Mouse (Mus musculus) limb, embryonic 13.5 days (tissue): ENCODE measurements around the gene Sirt3. TPM values are rescaled to one million over a fixed set of nuclear protein-coding genes. Genes with fewer than 3 reads are reported as not detected.

Experiments
- ATAC-seq: fragments of 200-750 bp; cut with Nextera tagmentation; 2 replicates; pipeline ENCODE4 v1.8.0; 2017; ENCODE audit warnings: low read depth, moderate number of reproducible peaks, moderate TSS enrichment; ENCODE audit not compliant: low FRiP score
- H3K27ac ChIP-seq: fragments of 300-500 bp; sonication (generic); 2 replicates; pipeline ENCODE4 v1.5.1; 2015; ENCODE audit warnings: inconsistent platforms, mild to moderate bottlenecking, moderate library complexity
- H3K27me3 ChIP-seq: fragments of 300-500 bp; sonication (generic); 2 replicates; pipeline ENCODE4 v1.6.1; 2015; ENCODE audit warnings: mild to moderate bottlenecking, inconsistent platforms
- H3K36me3 ChIP-seq: fragments of 300-500 bp; sonication (generic); 2 replicates; pipeline ENCODE4 v1.6.1; 2015; ENCODE audit warnings: inconsistent platforms, mild to moderate bottlenecking, moderate library complexity
- H3K4me1 ChIP-seq: fragments of 300-500 bp; sonication (generic); 2 replicates; pipeline ENCODE4 v1.6.1; 2015; ENCODE audit warnings: inconsistent platforms
- H3K4me2 ChIP-seq: fragments of 300-500 bp; sonication (generic); replicated peaks from 2 replicates; pipeline ENCODE4 v1.6.1; 2015; ENCODE audit warnings: inconsistent platforms, mild to moderate bottlenecking, moderate library complexity
- H3K4me3 ChIP-seq: fragments of 300-500 bp; sonication (generic); 2 replicates; pipeline ENCODE4 v1.5.1; 2015; ENCODE audit warnings: moderate library complexity, mild to moderate bottlenecking, inconsistent platforms
- H3K9ac ChIP-seq: fragments of 300-500 bp; sonication (generic); 2 replicates; pipeline ENCODE4 v1.6.1; 2015; ENCODE audit warnings: mild to moderate bottlenecking, inconsistent platforms
- H3K9me3 ChIP-seq: fragments of 300-500 bp; sonication (generic); 2 replicates; pipeline ENCODE4 v1.6.1; 2016; ENCODE audit warnings: inconsistent platforms
- WGBS: fragments of 180-500 bp; shearing (Covaris S2); methylation state at CpG from one replicate; pipeline ENCODE4 v1.1.7; 2015; 5-methylcytosine and 5-hydroxymethylcytosine counted together
- polyA plus RNA-seq: library from polyadenylated mRNA; unstranded; fragments of >200 nt; fragmentation: Nextera tagmentation; extraction: Ambion mirVana; gene quantifications from 2 replicates; pipeline ENCODE4 v1.2.1, GENCODE M21; 2015

Gene Sirt3
- polyA plus RNA-seq, 1 experiment from 2014 or later = 30.1 TPM

GRCm38 (mm10) chr7:140908634-140909107 is 26.6 kb upstream of the Sirt3 start:
- Histone ChIP-seq H3K4me1 (peaks cover 3% of the 10 kb centered on the region), H3K4me2 (peak overlapping the region; percentile 75), H3K27me3 (no peaks in the 10 kb centered on the region), H3K9ac (peak overlapping the region; percentile 57), H3K27ac (no peak overlapping the region), H3K36me3 (no peaks in the 10 kb centered on the region), H3K9me3 (no peaks in the 10 kb centered on the region), H3K4me3 (peak overlapping the region; percentile 44)
- WGBS = 1% methylated on average over 19 of the region's 19 CpGs
- ATAC-seq = peak; percentile 70; the same call in 1 of the 2 replicates

DNA sequence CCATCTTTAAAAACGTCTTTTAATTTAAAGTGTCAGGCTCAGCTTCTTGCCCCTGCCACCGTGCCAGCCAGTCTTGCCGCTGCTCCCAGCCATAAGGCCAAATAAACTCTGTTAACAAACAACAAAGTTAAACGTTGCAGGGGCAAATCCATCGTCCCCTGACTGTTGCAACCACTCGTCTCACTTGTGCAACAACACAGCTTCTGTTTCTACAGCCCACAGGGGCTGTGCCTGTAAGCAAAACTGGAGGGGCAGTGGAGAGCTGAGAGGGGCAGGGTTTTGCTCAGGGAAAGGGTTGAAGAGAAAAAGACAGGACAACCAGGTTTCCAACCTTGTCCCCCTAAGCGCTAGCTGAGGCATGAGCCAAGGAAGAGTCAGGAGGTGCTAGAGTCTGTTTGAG is 26.1 kb upstream of the Sirt3 start:
- ATAC-seq = no peak
- H3K4me1 ChIP-seq = peaks cover 7% of the 10 kb centered on the region
- H3K27ac ChIP-seq = no peak overlapping the region
- H3K36me3 ChIP-seq = no peaks in the 10 kb centered on the region
- 48% methylated on average over 7 of the region's 7 CpGs for WGBS
- no peaks in the 10 kb centered on the region for H3K27me3 ChIP-seq
- no peak overlapping the region for H3K9ac ChIP-seq
- peak overlapping the region; percentile 44; the same call in 1 of the 2 replicates for H3K4me3 ChIP-seq
- no peaks in the 10 kb centered on the region for H3K9me3 ChIP-seq
- peak overlapping the region; percentile 75 for H3K4me2 ChIP-seq

GRCm38 (mm10) chr7:140907697-140908096 is 25.6 kb upstream of the Sirt3 start:
- H3K27ac ChIP-seq = no peak overlapping the region
- H3K9ac ChIP-seq = no peak overlapping the region
- no peaks in the 10 kb centered on the region for H3K9me3 ChIP-seq
- WGBS = 85% methylated on average over 7 of the region's 7 CpGs
- no peak for ATAC-seq
- no peaks in the 10 kb centered on the region for H3K27me3 ChIP-seq
- no peaks in the 10 kb centered on the region for H3K36me3 ChIP-seq
- H3K4me1 ChIP-seq = peaks cover 9% of the 10 kb centered on the region
- no peak overlapping the region for H3K4me3 ChIP-seq
- no peak overlapping the region for H3K4me2 ChIP-seq

DNA sequence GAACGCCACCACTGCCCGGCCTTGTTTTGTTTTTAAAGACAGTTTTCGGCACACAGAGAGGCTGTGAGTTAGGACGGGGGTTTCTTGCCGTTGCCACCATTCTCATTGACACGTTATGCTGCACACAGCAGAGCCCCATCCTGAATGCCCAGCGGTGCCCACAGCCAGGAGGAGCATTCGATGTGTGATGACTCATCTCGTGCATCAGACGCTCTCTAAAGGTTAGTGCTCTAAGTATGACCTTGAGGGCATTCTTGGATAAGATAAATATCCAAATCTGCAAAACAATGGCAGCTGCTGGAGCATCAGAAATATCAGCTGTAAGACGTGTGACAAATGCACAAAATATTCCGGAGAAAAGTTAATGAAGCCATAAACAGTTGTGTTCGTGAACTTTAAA is 25.0 kb upstream of the Sirt3 start:
- 85% methylated on average over 13 of the region's 13 CpGs for WGBS

DNA sequence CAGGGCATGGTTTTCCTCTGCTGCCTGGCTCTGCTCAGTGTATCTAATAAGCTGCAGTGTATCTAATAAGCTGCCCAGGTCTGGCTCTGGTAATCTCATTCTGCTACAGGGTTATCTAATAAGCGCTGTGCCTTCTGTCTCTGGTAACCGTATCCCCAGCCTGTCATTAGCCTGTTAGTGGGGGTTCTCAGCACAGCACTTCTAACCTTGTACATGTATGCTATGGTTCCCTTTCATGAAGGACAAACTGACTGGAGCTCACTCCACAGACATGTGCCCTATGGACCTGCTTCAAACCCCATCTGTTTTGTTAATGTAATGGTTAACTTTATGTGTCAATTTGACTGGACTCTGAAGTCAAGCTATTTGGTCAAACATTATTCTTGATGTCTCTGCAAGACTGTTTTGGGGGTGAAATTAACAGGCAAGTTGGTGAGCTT is 23.6 kb upstream of the Sirt3 start:
- no peak for ATAC-seq
- 76% methylated on average over 2 of the region's 2 CpGs for WGBS
- H3K9me3 ChIP-seq = no peaks in the 10 kb centered on the region

More for the DNA sequence above, 25.0 kb upstream of the Sirt3 start:
- no peak for ATAC-seq
- Histone ChIP-seq H3K27me3 (no peaks in the 10 kb centered on the region), H3K4me1 (peaks cover 9% of the 10 kb centered on the region), H3K4me3 (no peak overlapping the region), H3K36me3 (no peaks in the 10 kb centered on the region), H3K4me2 (no peak overlapping the region), H3K27ac (no peak overlapping the region), H3K9ac (no peak overlapping the region), H3K9me3 (no peaks in the 10 kb centered on the region)

DNA sequence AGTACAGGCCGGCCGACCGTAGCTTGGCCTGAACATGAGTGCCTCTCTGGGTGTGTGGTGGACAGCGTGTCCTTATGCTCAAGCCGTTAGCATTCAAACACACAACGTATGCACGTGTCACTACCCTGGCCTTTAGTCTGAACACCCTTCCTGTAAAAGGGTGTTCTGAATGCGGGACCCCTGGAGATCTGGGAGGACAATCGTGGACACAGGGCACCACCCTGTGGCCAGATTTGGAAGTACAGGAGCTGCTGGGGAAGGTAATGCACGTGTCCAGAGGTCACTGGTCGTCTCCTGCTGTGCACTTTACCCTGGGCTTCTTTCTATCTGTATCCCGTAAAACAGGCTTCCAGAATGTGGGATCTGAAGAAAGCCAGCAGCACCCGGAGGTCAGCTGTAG is 21.1 kb upstream of the Sirt3 start:
- H3K9me3 ChIP-seq = no peaks in the 10 kb centered on the region
- H3K27ac ChIP-seq = no peak overlapping the region
- no peaks in the 10 kb centered on the region for H3K27me3 ChIP-seq
- 25% methylated on average over 13 of the region's 13 CpGs for WGBS
- no peak overlapping the region for H3K4me2 ChIP-seq
- peak overlapping the region; percentile 53; the same call in 1 of the 2 replicates for H3K9ac ChIP-seq
- peak; percentile 49; the same call in 1 of the 2 replicates for ATAC-seq
- no peak overlapping the region for H3K4me3 ChIP-seq
- peaks cover 10% of the 10 kb centered on the region; the same call in 1 of the 2 replicates for H3K4me1 ChIP-seq
- peaks cover 13% of the 10 kb centered on the region for H3K36me3 ChIP-seq

More for the DNA sequence above, 23.6 kb upstream of the Sirt3 start:
- Histone ChIP-seq H3K4me1 (peaks cover 13% of the 10 kb centered on the region), H3K27ac (no peak overlapping the region), H3K9ac (no peak overlapping the region), H3K4me2 (no peak overlapping the region), H3K36me3 (no peaks in the 10 kb centered on the region), H3K27me3 (no peaks in the 10 kb centered on the region), H3K4me3 (no peak overlapping the region)

DNA sequence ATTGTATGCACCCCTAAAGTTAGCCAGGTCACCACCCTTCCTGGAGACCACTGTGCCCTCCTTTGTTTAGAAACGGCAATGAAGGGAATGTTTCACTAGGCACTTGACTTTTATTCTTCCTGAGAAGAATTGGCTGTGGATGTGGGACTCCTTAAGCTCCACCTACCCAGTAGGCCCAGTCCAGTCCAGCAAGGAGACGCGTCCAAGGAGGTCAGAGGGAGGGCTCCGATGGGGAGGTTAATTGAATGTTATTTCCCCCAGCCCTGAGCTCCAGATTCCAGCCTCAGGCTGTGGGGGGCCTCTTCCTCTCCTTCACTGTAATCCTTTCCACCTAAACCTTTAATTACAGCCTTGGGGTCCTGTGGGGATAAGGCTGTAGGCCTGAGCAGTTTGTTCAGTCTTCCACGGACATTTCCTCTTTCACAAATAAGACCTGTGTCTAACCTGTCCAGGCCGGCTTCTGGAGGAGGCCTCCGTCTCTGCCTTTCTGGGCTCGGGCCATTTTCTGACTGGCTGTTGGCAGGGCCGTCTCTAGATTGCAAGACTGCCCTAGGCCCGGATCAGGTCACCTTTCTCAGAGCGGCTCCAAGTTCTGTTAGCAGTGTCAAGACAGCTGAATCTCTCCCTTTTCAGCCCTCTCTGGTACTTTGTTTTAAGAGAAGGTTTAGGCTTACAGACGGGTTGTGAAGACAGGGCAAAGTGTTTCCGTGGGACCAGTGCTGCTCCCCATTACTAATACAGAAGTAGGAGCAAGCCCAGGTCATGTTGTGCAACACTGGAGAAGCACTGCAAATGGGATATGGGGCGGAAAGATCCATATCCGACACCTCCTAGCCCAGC is 20.1 kb upstream of the Sirt3 start:
- no peak overlapping the region for H3K4me3 ChIP-seq
- H3K9me3 ChIP-seq = no peaks in the 10 kb centered on the region
- peaks cover 22% of the 10 kb centered on the region for H3K36me3 ChIP-seq
- no peak overlapping the region for H3K27ac ChIP-seq
- peak overlapping the region; percentile 31; the same call in 1 of the 2 replicates for H3K9ac ChIP-seq
- WGBS = 57% methylated on average over 15 of the region's 15 CpGs
- H3K4me1 ChIP-seq = peaks cover 10% of the 10 kb centered on the region; the same call in 1 of the 2 replicates
- H3K27me3 ChIP-seq = no peaks in the 10 kb centered on the region
- no peak for ATAC-seq
- no peak overlapping the region for H3K4me2 ChIP-seq

DNA sequence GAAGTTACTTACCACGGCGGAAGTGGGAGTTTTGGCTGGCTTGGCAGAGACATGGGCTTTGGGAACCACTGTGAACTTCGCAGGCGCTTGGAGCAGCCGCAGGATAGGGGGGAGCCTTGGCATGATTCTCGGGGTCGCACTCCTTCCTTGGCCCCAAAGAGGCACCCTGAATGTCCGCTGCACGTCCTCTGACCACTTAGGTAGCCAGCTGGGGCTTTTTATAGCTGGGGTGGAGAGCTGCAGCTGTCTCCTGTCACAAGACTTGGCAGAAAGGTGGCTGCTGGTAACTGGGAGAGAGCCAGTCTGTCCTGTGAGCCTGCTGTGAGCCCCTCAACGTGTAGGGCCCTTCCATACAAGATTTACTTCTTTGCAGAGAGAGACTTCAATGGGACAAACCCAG is 18.1 kb upstream of the Sirt3 start, which contains the start of gene Cox8b:
Gene Cox8b, minus strand, starts transcription at position 227 of the 400 bp plus-strand sequence.
- WGBS = 73% methylated on average over 10 of the region's 10 CpGs
- Histone ChIP-seq H3K9me3 (no peaks in the 10 kb centered on the region), H3K4me3 (no peak within 1 kb of the TSS), H3K36me3 (peaks cover 40% of the 10 kb centered on the region), H3K9ac (no peak within 1 kb of the TSS), H3K4me2 (no peak within 1 kb of the TSS), H3K4me1 (peaks cover 10% of the 10 kb centered on the region; the same call in 1 of the 2 replicates), H3K27me3 (no peaks in the 10 kb centered on the region), H3K27ac (no peak within 1 kb of the TSS)
- no peak for ATAC-seq

- no peak for ATAC-seq
- H3K36me3 ChIP-seq = peaks cover 49% of the 10 kb centered on the region
- no peak overlapping the region for H3K27ac ChIP-seq
- H3K9ac ChIP-seq = no peak overlapping the region
- WGBS = 73% methylated on average over 3 of the region's 3 CpGs
- no peaks in the 10 kb centered on the region for H3K9me3 ChIP-seq
- H3K4me3 ChIP-seq = no peak overlapping the region
- no peak overlapping the region for H3K4me2 ChIP-seq
- peaks cover 10% of the 10 kb centered on the region; the same call in 1 of the 2 replicates for H3K4me1 ChIP-seq
- H3K27me3 ChIP-seq = no peaks in the 10 kb centered on the region
Observed at GRCm38 (mm10) chr7:140899121-140899520, 17.0 kb upstream of the Sirt3 start.

GRCm38 (mm10) chr7:140897863-140898262 is 15.8 kb upstream of the Sirt3 start:
- Histone ChIP-seq H3K4me1 (0 out of 2 replicates have a peak, but pooled peaks cover 4% of the 10 kb centered on the region), H3K36me3 (peaks cover 60% of the 10 kb centered on the region), H3K27me3 (no peaks in the 10 kb centered on the region), H3K4me3 (no peak overlapping the region), H3K27ac (no peak overlapping the region), H3K4me2 (no peak overlapping the region), H3K9ac (no peak overlapping the region), H3K9me3 (no peaks in the 10 kb centered on the region)
- no peak for ATAC-seq
- 84% methylated on average over 7 of the region's 7 CpGs for WGBS

DNA sequence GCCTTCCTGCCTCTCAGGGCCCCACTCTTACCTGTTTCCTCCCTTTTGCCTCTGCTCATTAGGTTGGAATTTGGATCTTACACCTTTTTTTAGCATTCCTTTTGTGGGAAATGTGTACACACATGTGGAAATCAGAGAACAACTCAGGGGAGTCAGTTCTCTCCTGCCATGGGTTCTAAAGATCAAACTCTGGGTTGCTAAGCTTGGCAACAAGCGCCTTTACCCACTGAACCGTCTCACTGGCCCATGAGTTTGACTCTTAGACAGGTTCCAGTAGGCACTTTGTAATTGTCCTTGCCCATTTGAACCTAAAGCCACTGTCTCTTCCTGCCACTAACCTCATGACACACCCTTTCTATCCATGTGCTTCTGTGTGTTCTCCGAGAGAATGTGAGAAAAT is 12.5 kb upstream of the Sirt3 start:
- ATAC-seq = no peak
- WGBS = 92% methylated on average over 3 of the region's 3 CpGs

GRCm38 (mm10) chr7:140894031-140894430 is 11.9 kb upstream of the Sirt3 start:
- no peak for ATAC-seq
- WGBS = 91% methylated on average over 7 of the region's 7 CpGs
- Histone ChIP-seq H3K4me1 (no peaks in the 10 kb centered on the region), H3K27me3 (no peaks in the 10 kb centered on the region), H3K27ac (no peak overlapping the region), H3K36me3 (peaks cover 81% of the 10 kb centered on the region), H3K9me3 (no peaks in the 10 kb centered on the region), H3K4me3 (no peak overlapping the region), H3K9ac (no peak overlapping the region), H3K4me2 (no peak overlapping the region)

More for the DNA sequence above, 12.5 kb upstream of the Sirt3 start:
- Histone ChIP-seq H3K36me3 (peaks cover 79% of the 10 kb centered on the region), H3K4me2 (no peak overlapping the region), H3K9ac (no peak overlapping the region), H3K27ac (no peak overlapping the region), H3K4me3 (no peak overlapping the region), H3K27me3 (no peaks in the 10 kb centered on the region), H3K9me3 (no peaks in the 10 kb centered on the region), H3K4me1 (no peaks in the 10 kb centered on the region)
